Mouse (Mus musculus): Measurements from ENCODE around the gene Dnah6. TPM values are rescaled to one million over a fixed set of nuclear protein-coding genes. Genes with fewer than 3 reads are reported as not detected.

Gene Dnah6
- under 1 TPM; 0.10 to 0.12 TPM for total RNA-seq (2021)
- long read RNA-seq, experiment 1: 0 reads
- long read RNA-seq, experiment 2, partial matches to known transcripts: 0 of 1 reads
- long read RNA-seq, experiment 2, other reads (novel, unspliced or antisense): 1 of 1 reads

- DNase-seq (ENCODE audit: low spot score in 2 of 2): peak; percentile 72 to 83
These were observed at the start of gene Dnah6 for GRCm38 (mm10) chr6:73221189-73221957. Dnah6 (minus strand) TSS chr6:73221651.

GRCm38 (mm10) chr6:73269374-73269773 lies 47.9 kb upstream of the Dnah6 start:
- no peak for DNase-seq (ENCODE audit: low spot score in 2 of 2)

- no peak for DNase-seq (ENCODE audit: low spot score in 2 of 2)
These were observed 46.4 kb upstream of the Dnah6 start for GRCm38 (mm10) chr6:73267738-73268311.

GRCm38 (mm10) chr6:73264801-73265200 lies 43.4 kb upstream of the Dnah6 start:
- DNase-seq (ENCODE audit: low spot score in 2 of 2): no peak

DNA sequence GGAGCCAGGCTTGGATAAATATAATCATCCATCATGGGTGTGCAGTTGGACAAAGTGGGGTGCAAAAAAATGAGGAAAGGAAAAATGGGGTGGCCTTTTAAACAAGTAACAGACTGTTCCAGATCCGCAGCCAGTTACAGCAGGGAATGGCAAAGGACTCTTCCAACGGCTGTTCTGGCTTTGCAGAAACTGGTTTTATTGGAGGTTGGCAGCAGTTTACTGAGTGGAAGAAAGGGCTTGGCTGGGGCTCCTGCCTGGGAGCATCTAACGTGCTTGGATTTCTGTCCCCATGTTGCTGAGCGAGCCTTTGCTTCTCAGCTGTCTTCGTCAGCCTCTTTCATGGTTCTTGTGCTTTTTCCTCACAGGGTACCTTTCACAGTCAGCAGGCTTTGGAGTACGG lies 38.7 kb upstream of the Dnah6 start:
- no peak for DNase-seq (ENCODE audit: low spot score in 2 of 2)

DNA sequence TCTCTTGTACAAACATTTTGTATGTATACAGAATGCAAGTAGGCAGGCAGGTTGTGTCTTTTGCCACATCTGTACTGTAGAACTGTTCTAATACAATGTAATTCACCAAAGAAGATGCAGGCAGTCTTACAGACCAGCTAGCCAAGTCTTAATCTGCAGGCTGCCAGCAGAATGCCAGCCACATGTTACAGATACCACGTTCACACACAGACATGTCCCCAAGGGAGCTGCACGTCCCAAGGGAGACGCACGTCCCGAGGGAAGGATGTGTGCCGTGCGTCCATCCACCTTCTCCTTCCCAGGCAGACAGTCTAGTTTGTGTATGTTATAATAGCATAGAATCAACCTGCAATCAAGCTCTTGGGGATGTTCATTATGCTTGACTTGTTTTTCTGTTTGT lies 35.6 kb upstream of the Dnah6 start:
- no peak for DNase-seq (ENCODE audit: low spot score in 2 of 2)

DNA sequence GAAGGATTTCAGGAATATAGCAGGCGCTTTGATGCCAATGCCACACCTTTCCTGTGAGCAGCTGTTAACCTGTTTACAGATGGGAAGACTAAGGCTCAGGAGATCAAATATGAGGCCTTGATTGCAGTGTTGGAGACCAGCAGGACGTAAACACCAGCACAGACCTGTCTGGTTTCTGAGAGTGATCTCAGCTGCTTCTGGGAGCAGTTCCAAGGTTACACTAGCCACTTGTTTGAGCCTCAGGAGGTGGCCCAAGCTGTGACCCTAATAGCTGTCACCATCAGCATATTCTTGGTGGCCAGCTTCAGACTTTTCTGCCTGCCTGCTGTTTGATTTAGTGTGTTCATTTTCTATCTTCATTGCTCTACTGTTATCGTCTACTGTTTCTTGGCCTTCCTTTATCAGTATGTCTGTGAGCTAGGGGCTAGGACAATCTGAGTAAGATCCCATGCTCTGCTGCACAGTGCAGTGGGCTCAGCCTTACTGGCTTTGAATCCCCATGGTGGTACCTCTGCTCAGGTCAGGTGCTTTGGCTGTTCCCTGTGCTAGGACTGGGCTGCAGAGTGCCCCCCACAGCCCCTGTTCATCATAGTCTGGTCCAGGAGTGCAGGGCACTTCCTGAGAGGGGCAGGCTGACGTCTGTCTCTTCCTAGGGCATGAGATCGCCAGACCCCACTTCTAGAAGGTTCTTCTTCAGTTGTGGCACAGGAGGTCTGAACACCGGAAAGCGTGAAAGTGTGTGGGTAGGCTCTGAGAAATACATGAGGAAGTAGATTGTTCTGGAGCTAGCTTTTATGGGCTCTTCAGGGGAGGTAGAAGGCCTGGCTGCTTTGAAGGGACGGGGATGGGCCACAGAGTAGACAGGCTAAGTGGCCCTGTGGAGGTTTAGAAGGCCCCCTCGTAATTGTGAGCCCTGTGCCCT lies 33.1 kb upstream of the Dnah6 start:
- no peak for DNase-seq (ENCODE audit: low spot score in 2 of 2)

DNA sequence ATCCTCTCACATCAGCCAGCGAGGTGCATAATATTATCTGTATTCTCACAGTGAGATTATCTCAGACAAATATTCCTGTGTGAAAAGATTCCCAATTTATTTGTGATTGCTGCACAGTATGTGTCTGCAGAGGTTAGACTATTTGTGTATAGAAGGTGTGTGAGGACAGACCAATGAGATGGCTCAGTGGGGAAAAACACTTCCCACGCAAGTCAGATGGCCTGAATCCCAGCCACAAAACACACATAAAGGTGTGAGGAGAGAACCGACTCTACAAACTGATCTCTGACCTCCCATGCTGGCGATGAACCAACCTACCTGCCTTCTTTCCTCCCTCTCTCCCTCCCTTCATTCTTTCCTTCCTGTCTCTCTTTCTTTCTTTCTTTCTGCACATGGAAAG lies 32.1 kb upstream of the Dnah6 start:
- no peak for DNase-seq (ENCODE audit: low spot score in 2 of 2)

DNA sequence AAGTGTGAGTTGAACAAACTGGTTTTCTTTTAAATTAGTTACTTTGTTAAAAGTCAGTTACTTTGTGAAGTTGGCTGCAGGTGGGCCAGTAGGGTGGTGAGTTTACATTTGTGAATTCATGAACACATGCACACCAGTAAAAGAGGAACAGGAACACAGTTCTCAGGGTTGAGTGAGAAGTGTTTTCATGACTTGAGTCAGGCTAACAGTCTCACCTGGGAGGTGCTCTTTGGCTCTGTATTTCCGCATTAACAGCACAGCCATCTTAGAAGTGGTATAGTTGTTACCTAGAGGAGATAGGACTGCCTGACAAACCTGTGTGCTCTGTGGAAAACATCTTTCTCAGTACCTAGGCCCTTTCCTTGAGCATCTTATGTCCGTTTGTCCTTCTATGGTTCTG lies 31.6 kb upstream of the Dnah6 start:
- DNase-seq (ENCODE audit: low spot score in 2 of 2): no peak

GRCm38 (mm10) chr6:73252396-73252795 lies 30.9 kb upstream of the Dnah6 start:
- no peak for DNase-seq (ENCODE audit: low spot score in 2 of 2)

GRCm38 (mm10) chr6:73251336-73251735 lies 29.9 kb upstream of the Dnah6 start:
- DNase-seq (ENCODE audit: low spot score in 2 of 2): no peak

GRCm38 (mm10) chr6:73249851-73250250 lies 28.4 kb upstream of the Dnah6 start:
- DNase-seq (ENCODE audit: low spot score in 2 of 2): no peak

- DNase-seq (ENCODE audit: low spot score in 2 of 2): no peak
These were observed 27.6 kb upstream of the Dnah6 start for GRCm38 (mm10) chr6:73249049-73249422.

DNA sequence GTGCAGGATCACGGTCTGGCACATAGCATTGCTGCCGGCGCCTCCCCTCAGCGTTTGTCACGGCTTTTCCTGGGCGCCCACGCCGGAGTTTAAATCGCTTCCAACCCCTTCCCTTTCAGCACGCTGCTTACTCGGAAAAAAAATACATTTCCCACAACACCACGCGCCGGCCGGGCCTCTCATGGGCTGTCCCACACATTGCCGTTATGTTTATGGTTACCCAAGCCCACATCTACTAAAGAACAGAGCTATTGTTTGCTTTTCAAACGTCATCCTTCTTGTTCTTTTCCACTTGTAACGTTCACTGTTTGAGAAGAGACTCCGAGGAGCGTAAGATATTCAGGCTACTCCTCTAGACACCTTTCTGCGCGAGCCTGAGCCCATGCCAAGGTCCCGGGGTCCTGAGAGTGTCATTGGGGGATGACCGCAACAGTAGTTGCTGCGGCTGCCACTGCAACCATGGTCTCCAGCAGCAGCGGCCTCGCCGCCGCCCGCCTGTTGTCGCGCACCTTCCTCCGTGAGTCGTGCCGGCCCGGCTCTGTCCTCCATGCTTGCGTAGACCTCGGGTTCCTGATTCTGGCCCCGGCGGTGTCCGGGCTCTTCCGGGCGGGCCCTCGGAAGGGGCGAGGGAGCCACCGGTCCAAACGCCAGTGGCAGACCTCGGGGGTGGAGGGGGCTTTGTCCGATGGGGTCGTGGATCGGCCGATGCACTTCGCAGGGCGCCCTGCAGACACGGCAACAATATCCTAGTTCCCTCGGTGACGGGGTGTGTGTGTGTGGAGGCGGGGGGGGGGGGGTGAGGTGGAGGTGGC lies 27.0 kb upstream of the Dnah6 start, which contains the start of gene Suclg1:
Gene Suclg1 (plus strand): TSS at position 146 of the 812 bp plus-strand sequence.
- DNase-seq (ENCODE audit: low spot score in 2 of 2): peak; percentile 78 to 89

GRCm38 (mm10) chr6:73247452-73247851 lies 26.0 kb upstream of the Dnah6 start:
- no peak for DNase-seq (ENCODE audit: low spot score in 2 of 2)

- no peak for DNase-seq (ENCODE audit: low spot score in 2 of 2)
These were observed 25.4 kb upstream of the Dnah6 start for GRCm38 (mm10) chr6:73246821-73247220.

- no peak for DNase-seq (ENCODE audit: low spot score in 2 of 2)
These were observed 14.2 kb upstream of the Dnah6 start for GRCm38 (mm10) chr6:73235650-73236049.

- peak in 1 of 2 experiments; percentile 4 for DNase-seq (ENCODE audit: low spot score in 2 of 2)
These were observed 12.9 kb upstream of the Dnah6 start for GRCm38 (mm10) chr6:73234302-73234900.

- no peak for DNase-seq (ENCODE audit: low spot score in 2 of 2)
These were observed 11.8 kb upstream of the Dnah6 start for GRCm38 (mm10) chr6:73233202-73233726.

- DNase-seq (ENCODE audit: low spot score in 2 of 2): no peak
These were observed 10.7 kb upstream of the Dnah6 start for GRCm38 (mm10) chr6:73232152-73232584.
